Mouse (Mus musculus): ENCODE data around the gene Gpr171.

Gene Gpr171

DNA sequence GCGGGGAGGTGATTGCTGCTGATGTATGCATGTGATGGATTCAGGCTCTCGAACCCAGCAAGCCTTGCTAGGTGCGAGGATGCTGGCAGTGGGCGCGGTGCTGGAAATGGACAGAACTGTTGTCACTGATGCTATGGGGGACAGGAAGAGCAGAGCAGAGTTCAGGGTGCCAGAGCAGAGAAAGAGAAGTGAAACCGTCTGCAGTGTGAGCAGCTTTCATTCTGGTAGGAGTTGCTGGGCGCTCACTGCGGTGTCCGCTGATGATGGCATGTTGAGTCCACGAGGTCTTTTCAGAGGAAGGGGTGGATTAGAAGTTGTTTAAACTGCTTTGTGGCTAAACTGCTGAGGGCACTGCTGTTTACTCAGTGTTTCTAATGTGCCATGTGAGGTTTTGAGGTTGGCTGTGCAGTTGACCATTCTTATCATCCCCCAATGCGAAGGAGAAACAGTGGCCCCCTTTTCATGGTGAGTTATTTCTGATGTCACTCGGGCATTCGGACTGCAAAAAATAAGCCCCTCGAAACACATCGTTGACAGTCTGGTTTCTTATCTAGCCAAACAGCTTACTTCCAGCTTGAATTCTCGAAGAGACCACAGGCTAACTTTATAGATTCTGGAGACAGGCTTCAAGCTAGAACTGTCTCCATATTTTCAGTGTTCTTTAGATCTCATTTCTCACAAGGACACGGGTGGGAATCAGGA lies 46.6 kb downstream of the Gpr171 start:
- DNase-seq (ENCODE audit: low spot score in 2 of 2) = peak in 1 of 2 experiments; percentile 30
